Mouse (Mus musculus): ENCODE data around the gene Kcnmb2.

The Kcnmb2 gene

DNA sequence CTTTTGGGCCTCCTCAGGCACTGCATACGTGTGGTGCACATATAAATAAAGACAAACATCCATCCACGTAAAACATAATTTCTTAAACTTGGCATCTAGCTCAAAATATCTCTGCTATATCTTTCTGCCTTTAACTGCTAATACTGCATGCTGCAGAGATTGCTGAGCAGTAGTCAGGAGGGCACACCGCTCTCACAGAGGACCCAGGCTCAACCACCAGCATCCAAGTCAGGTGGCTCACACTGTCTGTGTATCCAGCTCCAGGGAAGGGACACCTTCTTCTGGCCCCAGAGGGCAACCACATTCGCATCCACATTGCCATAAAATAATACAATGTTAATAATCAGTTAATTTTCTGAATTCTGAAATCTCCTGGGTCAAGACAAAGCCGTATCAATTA, 241.9 kb downstream of the Kcnmb2 start:
- DNase-seq (ENCODE audit: low spot score in 2 of 2): no peak

DNA sequence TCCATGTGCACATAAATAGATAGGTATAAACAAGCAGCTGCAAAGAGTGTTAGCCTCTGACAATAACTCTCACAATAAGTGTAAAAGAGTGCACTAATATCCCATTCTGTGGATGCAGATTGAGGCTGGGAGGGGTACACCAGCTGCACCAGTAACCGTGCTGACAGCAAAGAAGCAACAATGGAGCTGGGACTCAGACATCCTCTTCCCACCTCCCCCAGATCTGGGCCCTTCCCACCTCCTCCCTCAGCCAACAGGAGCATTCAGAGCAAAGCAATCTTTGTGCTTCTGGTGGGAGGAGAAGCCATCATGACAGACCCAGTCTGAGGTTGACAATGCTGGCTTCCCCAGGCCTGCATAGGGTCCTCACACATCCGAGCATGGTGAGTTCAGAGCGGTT, 242.3 kb downstream of the Kcnmb2 start:
- no peak for DNase-seq (ENCODE audit: low spot score in 2 of 2)

DNA sequence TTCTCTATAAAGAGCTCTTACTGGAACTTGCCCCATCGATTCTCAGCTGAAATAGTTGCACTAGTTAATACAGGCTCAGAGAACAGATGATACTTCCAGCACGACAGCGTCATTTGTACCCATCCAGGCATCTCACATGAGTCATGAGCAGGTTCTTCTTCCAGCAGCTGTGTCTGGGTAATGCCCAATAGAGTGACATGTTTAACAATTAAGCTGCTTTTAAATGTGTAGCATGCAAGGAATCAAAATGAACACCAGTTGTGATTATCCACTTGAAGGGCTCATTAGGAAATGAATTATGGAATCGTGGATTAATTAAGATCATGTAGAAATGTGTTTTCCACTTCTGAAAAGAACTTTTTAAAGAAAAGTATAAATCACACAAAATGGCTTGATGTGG, 245.4 kb downstream of the Kcnmb2 start:
- no peak for DNase-seq (ENCODE audit: low spot score in 2 of 2)

DNA sequence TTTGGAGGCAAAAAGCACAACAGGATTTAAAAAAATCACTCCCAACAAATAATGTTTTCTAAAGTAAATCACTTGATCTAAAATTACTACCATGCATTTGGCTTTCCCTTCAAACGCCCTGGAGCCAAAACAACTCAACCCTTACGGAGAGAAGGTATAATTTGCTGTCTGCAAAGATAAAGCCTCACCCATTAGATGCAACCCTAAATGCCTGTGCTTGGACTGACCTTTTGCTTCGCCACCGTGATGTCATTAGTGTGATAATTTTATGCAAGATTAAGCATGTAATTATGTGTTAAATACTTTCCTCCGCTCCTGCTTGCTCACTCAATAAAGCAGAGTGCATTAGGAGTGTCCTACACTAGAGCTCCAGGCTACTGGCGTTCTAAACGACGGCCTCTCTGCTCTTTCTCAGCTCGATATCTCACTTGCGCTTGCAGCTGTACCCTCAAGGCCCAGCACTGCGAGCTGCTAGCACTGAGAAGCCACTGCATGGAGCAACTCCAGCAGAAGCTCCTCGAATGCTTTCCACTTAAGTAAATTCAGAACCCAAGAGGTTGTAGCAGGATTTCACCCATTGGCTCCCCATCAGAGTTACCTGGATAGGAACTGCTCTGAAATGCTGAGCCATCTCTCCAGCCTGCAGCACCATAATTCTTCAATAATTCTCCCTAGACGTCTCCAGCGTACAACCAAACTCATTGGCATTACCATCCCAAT, 247.7 kb downstream of the Kcnmb2 start:
- DNase-seq (ENCODE audit: low spot score in 2 of 2): no peak

DNA sequence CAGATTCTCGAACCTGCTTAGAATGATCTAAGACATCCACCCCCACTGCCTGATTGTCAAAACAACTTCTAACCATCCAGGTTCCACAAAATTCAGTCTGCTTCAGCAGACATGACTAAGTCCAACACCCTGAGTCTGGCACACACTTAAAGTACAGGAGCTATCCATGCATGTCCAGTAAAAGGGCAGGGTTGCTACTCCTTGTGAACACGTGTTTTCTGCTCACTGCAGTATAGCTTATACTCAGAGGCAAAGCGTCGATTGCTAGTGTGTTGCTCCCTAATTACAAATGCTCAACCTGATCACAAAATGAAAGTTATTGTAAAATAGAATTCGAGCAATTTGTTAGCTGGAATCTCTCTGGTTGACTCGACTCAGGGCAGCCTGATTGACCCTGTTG, 278.2 kb downstream of the Kcnmb2 start:
- DNase-seq (ENCODE audit: low spot score in 2 of 2): no peak

DNA sequence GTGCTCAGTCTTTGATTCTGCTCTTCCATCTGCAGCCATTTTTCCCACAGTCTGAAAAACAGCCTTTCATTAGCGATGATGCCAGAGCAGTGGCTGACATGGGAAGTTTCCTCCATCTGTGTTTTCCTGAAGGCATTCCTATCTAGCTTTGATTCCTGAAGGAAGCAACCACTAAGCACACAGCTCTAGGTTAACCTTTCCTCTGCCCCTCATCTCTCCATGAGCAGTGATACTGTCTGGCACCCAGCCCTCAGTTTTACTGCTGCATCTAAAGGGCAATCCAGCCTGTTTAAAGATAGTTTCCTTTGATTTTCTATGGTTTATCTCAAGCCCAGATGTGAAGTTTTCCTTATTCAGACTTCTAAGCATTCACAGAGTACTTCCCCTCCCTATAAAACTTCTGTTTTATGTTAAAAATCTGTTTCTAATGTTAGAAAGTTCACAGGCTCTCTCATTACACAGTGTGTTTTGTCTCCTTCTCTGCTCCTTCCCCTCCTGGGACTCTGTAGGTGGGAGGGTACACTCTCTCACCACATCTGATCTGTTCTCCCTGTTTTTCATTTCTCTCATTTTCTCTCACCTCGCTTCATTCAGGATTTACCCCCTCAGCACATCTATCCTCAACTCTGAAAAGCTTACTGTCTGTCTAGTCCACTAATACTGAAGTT, 283.7 kb downstream of the Kcnmb2 start:
- DNase-seq (ENCODE audit: low spot score in 2 of 2): no peak

DNA sequence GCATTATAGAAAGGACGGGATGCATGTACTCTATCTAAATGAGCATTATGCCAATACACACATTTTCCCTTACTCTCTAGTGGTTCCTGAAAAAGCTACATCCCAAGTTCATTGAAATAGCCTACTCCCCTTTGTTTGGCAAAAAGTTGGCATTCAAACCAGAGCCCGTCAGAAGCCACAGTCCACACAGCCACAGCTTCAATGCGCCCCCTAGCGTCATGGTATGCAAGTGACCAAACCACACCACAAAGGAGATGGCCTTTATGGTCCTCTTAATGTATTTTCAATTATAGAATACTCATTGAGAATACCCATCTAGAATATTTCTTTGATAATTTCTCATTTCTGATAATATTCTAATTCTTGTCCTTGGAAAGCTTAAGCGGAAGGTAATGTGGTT, 286.2 kb downstream of the Kcnmb2 start:
- DNase-seq (ENCODE audit: low spot score in 2 of 2): peak; percentile 20 to 48

DNA sequence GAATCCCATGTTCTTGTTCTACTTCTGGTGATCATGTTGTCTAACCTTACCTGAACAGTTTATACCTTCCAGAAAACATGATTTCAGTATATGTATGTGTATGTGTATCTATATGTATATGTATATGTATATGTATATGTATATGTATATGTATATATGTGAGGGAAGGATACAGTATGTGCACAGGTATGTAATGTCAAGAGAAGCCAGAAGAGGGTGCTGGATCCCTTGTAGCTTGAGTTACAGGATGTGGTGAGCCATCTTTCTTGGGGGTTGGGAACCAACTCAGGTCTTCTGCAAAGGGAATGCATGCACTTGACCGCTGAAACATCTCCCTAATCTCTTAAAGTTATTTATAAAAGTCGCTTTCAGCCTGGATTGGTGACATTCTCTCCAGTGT, 286.6 kb downstream of the Kcnmb2 start:
- no peak for DNase-seq (ENCODE audit: low spot score in 2 of 2)

DNA sequence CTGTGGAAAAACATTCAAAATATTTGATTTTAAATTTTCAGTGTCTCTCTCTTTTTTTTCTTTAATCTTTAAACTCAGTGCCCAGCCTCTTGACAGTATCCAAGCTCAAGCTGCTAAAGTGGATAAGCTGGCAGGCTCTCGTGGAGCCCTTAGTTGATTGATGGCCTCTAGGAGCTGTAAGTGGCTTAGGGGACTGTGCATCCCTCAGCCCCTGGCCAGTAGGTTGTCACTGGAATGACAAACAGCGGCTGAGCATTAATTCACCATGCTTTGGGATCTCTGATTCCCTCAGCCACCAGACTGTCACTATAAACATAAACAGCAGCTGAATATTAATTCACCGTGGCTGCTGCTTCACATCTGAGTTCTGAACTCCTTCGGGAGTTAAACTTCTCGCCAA, 287.6 kb downstream of the Kcnmb2 start:
- no peak for DNase-seq (ENCODE audit: low spot score in 2 of 2)

DNA sequence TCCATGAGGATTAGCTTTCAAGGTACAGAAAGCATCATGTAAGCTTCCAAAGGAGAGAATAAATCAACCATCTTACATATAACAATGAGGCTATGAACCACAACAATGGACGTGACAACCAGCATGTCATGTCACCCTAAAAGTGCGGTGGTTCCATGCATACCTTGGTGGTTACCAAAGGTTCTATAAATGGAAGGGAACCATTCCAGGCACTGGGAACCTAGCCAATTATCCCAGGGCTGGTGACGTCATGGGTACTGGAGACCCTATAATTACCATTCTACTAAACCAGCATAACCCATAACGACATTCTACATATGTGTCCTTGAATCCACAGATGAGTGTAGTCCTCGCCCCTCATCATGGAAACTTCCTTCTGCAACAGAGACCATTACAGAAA, 291.7 kb downstream of the Kcnmb2 start:
- no peak for DNase-seq (ENCODE audit: low spot score in 2 of 2)

DNA sequence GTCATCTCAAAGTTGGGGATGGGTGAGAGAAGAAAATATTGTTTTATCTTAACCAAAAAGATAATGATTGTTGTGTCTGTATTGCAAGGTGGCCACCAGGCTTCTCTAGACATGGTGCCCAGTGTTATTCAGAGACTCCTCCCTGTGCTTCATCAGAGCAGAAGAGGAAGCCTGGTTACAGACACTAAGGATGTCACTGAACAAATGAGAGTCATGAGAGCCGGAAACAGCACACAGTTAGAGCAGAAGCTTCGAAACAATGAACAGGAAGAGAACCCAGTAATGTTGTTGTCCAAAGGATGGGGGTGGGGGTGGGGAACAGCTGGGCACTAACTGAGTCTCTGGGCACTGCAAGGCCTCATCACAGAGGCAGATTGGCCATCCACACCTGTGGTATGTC, 324.4 kb downstream of the Kcnmb2 start:
- DNase-seq (ENCODE audit: low spot score in 2 of 2): no peak

DNA sequence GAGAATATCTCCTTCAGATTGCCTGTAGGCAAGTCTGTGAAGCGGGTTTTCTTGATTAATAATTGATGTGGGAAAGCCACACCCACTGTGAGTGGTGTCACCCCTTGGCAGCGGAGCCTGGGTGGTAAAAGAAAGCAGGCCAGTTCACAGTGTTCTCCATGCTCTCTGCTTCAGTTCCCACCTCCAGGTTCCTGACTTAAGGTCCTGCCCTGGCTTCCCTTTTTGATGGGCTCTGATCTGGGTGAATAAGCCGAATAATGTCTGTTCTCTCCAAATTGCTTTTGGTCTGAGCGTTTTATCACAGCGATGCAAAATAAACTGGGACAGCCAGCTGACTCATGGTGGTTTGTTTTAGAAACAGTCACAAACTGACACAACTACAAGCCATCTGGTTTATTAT, 334.5 kb downstream of the Kcnmb2 start:
- DNase-seq (ENCODE audit: low spot score in 2 of 2): no peak
